Mouse (Mus musculus): ENCODE data around the gene Arhgap33. TPM values are rescaled to one million over a fixed set of nuclear protein-coding genes. Genes with fewer than 3 reads are reported as not detected.
"Not testable (repeated sequence)": the region's sequence is repeated elsewhere in the genome, so short reads cannot be mapped to it uniquely, and the experiment has no call there.

Arhgap33 gene
- polyA plus RNA-seq, 1 experiment from 2014 or later: 90.0 TPM

GRCm38 (mm10) chr7:30520856-30521255 is 14.0 kb downstream of the Arhgap33 start:
- H3K9ac ChIP-seq: no peak overlapping the region
- H3K4me3 ChIP-seq: no peak overlapping the region
- WGBS: 81% methylated on average over 5 of the region's 5 CpGs
- H3K4me2 ChIP-seq (replicated peaks): no peak overlapping the region
- H3K27me3 ChIP-seq (replicated peaks): no peaks in the 10 kb centered on the region
- 0 out of 2 replicates have a peak overlapping the region, but pooled peaks have one; percentile 27 for H3K27ac ChIP-seq
- H3K9me3 ChIP-seq: no peaks in the 10 kb centered on the region
- peaks cover 38% of the 10 kb centered on the region for H3K36me3 ChIP-seq
- peaks cover 5% of the 10 kb centered on the region; the same call in 1 of the 2 replicates for H3K4me1 ChIP-seq
- ATAC-seq (ENCODE audit: low FRiP score, low read depth): no peak

GRCm38 (mm10) chr7:30520396-30520795 is 14.5 kb downstream of the Arhgap33 start:
- WGBS: 72% methylated on average over 4 of the region's 4 CpGs
- H3K9me3 ChIP-seq: no peaks in the 10 kb centered on the region
- H3K27me3 ChIP-seq (replicated peaks): peaks cover 4% of the 10 kb centered on the region; the same call in 1 of the 2 replicates
- peaks cover 33% of the 10 kb centered on the region for H3K36me3 ChIP-seq
- no peak overlapping the region for H3K4me3 ChIP-seq
- H3K27ac ChIP-seq: no peak overlapping the region
- no peak overlapping the region for H3K4me2 ChIP-seq (replicated peaks)
- no peak overlapping the region for H3K9ac ChIP-seq
- peaks cover 5% of the 10 kb centered on the region; the same call in 1 of the 2 replicates for H3K4me1 ChIP-seq
- no peak for ATAC-seq (ENCODE audit: low FRiP score, low read depth)

- WGBS: 47% methylated on average over 8 of the region's 8 CpGs
- H3K4me2 ChIP-seq (replicated peaks): no peak overlapping the region
- no peak overlapping the region for H3K9ac ChIP-seq
- H3K9me3 ChIP-seq: no peaks in the 10 kb centered on the region
- ATAC-seq (ENCODE audit: low FRiP score, low read depth): no peak
- peaks cover 13% of the 10 kb centered on the region for H3K36me3 ChIP-seq
- H3K27me3 ChIP-seq (replicated peaks): peaks cover 5% of the 10 kb centered on the region; the same call in 1 of the 2 replicates
- H3K27ac ChIP-seq: no peak overlapping the region
- H3K4me1 ChIP-seq: no peaks in the 10 kb centered on the region
- no peak overlapping the region for H3K4me3 ChIP-seq
These were observed 16.5 kb downstream of the Arhgap33 start for GRCm38 (mm10) chr7:30518325-30518724.

- no peak overlapping the region for H3K4me2 ChIP-seq (replicated peaks)
- no peak overlapping the region for H3K4me3 ChIP-seq
- ATAC-seq (ENCODE audit: low FRiP score, low read depth): no peak
- no peak overlapping the region for H3K27ac ChIP-seq
- H3K9me3 ChIP-seq: no peaks in the 10 kb centered on the region
- peaks cover 5% of the 10 kb centered on the region; the same call in 1 of the 2 replicates for H3K27me3 ChIP-seq (replicated peaks)
- no peaks in the 10 kb centered on the region for H3K36me3 ChIP-seq
- no peaks in the 10 kb centered on the region for H3K4me1 ChIP-seq
- H3K9ac ChIP-seq: no peak overlapping the region
- 62% methylated on average over 24 of the region's 24 CpGs for WGBS
These were observed 19.7 kb downstream of the Arhgap33 start for GRCm38 (mm10) chr7:30515003-30515760.

- H3K4me2 ChIP-seq (replicated peaks): no peak overlapping the region
- H3K27me3 ChIP-seq (replicated peaks): no peaks in the 10 kb centered on the region
- H3K36me3 ChIP-seq: no peaks in the 10 kb centered on the region
- no peak overlapping the region for H3K4me3 ChIP-seq
- H3K9me3 ChIP-seq: no peaks in the 10 kb centered on the region
- H3K4me1 ChIP-seq: no peaks in the 10 kb centered on the region
- 79% methylated on average over 4 of the region's 4 CpGs for WGBS
- no peak for ATAC-seq (ENCODE audit: low FRiP score, low read depth)
- no peak overlapping the region for H3K9ac ChIP-seq
- H3K27ac ChIP-seq: no peak overlapping the region
These were observed 26.8 kb downstream of the Arhgap33 start for GRCm38 (mm10) chr7:30508061-30508460.

GRCm38 (mm10) chr7:30501159-30501558 is 33.7 kb downstream of the Arhgap33 start:
- H3K4me1 ChIP-seq; H3K4me3 ChIP-seq; H3K9ac ChIP-seq; H3K27me3 ChIP-seq (replicated peaks); H3K4me2 ChIP-seq (replicated peaks); H3K27ac ChIP-seq; ATAC-seq (ENCODE audit: low FRiP score, low read depth); H3K36me3 ChIP-seq; H3K9me3 ChIP-seq: not testable (repeated sequence)
- 73% methylated on average over 5 of the region's 5 CpGs for WGBS

GRCm38 (mm10) chr7:30495506-30496042 is 39.3 kb downstream of the Arhgap33 start:
- H3K36me3 ChIP-seq; H3K4me2 ChIP-seq (replicated peaks); H3K4me1 ChIP-seq; H3K27me3 ChIP-seq (replicated peaks); H3K9me3 ChIP-seq; H3K4me3 ChIP-seq; H3K9ac ChIP-seq; H3K27ac ChIP-seq; ATAC-seq (ENCODE audit: low FRiP score, low read depth): not testable (repeated sequence)
- WGBS: 64% methylated on average over 5 of the region's 5 CpGs

- H3K36me3 ChIP-seq: no peaks in the 10 kb centered on the region
- 40% methylated on average over 11 of the region's 11 CpGs for WGBS
- no peak within 1 kb of the TSS for H3K4me3 ChIP-seq
- H3K27ac ChIP-seq: no peak within 1 kb of the TSS
- H3K9ac ChIP-seq: no peak within 1 kb of the TSS
- H3K4me2 ChIP-seq (replicated peaks): no peak within 1 kb of the TSS
- no peaks in the 10 kb centered on the region for H3K27me3 ChIP-seq (replicated peaks)
- no peak for ATAC-seq (ENCODE audit: low FRiP score, low read depth)
- no peaks in the 10 kb centered on the region for H3K4me1 ChIP-seq
- H3K9me3 ChIP-seq: no peaks in the 10 kb centered on the region
These were observed 41.4 kb downstream of the Arhgap33 start, which contains the start of gene Prodh2 for GRCm38 (mm10) chr7:30493401-30493931. TSS of gene Prodh2 (plus strand) at chr7:30493622.

GRCm38 (mm10) chr7:30492765-30493164 is 42.1 kb downstream of the Arhgap33 start:
- no peaks in the 10 kb centered on the region for H3K4me1 ChIP-seq
- H3K27me3 ChIP-seq (replicated peaks): no peaks in the 10 kb centered on the region
- H3K4me2 ChIP-seq (replicated peaks): no peak overlapping the region
- no peak overlapping the region for H3K9ac ChIP-seq
- H3K4me3 ChIP-seq: no peak overlapping the region
- H3K36me3 ChIP-seq: no peaks in the 10 kb centered on the region
- WGBS: 11% methylated on average over 4 of the region's 4 CpGs
- H3K27ac ChIP-seq: no peak overlapping the region
- ATAC-seq (ENCODE audit: low FRiP score, low read depth): no peak
- H3K9me3 ChIP-seq: no peaks in the 10 kb centered on the region

GRCm38 (mm10) chr7:30490957-30491307 is 43.9 kb downstream of the Arhgap33 start:
- 0 out of 2 replicates have a peak overlapping the region, but pooled peaks have one; percentile 2 for H3K4me2 ChIP-seq (replicated peaks)
- H3K27me3 ChIP-seq (replicated peaks): 0 out of 2 replicates have a peak, but pooled peaks cover 3% of the 10 kb centered on the region
- no peak overlapping the region for H3K9ac ChIP-seq
- H3K27ac ChIP-seq: no peak overlapping the region
- ATAC-seq (ENCODE audit: low FRiP score, low read depth): no peak
- no peaks in the 10 kb centered on the region for H3K4me1 ChIP-seq
- WGBS: 25% methylated on average over 6 of the region's 6 CpGs
- no peaks in the 10 kb centered on the region for H3K36me3 ChIP-seq
- no peaks in the 10 kb centered on the region for H3K9me3 ChIP-seq
- H3K4me3 ChIP-seq: no peak overlapping the region

GRCm38 (mm10) chr7:30490251-30490956 is 44.5 kb downstream of the Arhgap33 start:
- H3K4me3 ChIP-seq: no peak overlapping the region
- no peaks in the 10 kb centered on the region for H3K9me3 ChIP-seq
- no peaks in the 10 kb centered on the region for H3K36me3 ChIP-seq
- no peak overlapping the region for H3K27ac ChIP-seq
- no peaks in the 10 kb centered on the region for H3K4me1 ChIP-seq
- no peak for ATAC-seq (ENCODE audit: low FRiP score, low read depth)
- WGBS: 36% methylated on average over 16 of the region's 16 CpGs
- 0 out of 2 replicates have a peak, but pooled peaks cover 3% of the 10 kb centered on the region for H3K27me3 ChIP-seq (replicated peaks)
- no peak overlapping the region for H3K4me2 ChIP-seq (replicated peaks)
- H3K9ac ChIP-seq: no peak overlapping the region

GRCm38 (mm10) chr7:30484250-30484649 is 50.6 kb downstream of the Arhgap33 start:
- no peaks in the 10 kb centered on the region for H3K36me3 ChIP-seq
- H3K9me3 ChIP-seq: no peaks in the 10 kb centered on the region
- H3K4me3 ChIP-seq: no peak overlapping the region
- no peak for ATAC-seq (ENCODE audit: low FRiP score, low read depth)
- no peak overlapping the region for H3K9ac ChIP-seq
- H3K27ac ChIP-seq: no peak overlapping the region
- H3K4me1 ChIP-seq: no peaks in the 10 kb centered on the region
- H3K4me2 ChIP-seq (replicated peaks): no peak overlapping the region
- 18% methylated on average over 8 of the region's 8 CpGs for WGBS
- 0 out of 2 replicates have a peak, but pooled peaks cover 3% of the 10 kb centered on the region for H3K27me3 ChIP-seq (replicated peaks)

All from neural tube, embryonic 12.5 days (tissue).